Mouse (Mus musculus): Measurements from ENCODE around the gene Lypd6b. TPM values are rescaled to one million over a fixed set of nuclear protein-coding genes. Genes with fewer than 3 reads are reported as not detected.

The Lypd6b gene
- polyA plus RNA-seq (2012; rRNA removed): not detected in 2 replicates

DNA sequence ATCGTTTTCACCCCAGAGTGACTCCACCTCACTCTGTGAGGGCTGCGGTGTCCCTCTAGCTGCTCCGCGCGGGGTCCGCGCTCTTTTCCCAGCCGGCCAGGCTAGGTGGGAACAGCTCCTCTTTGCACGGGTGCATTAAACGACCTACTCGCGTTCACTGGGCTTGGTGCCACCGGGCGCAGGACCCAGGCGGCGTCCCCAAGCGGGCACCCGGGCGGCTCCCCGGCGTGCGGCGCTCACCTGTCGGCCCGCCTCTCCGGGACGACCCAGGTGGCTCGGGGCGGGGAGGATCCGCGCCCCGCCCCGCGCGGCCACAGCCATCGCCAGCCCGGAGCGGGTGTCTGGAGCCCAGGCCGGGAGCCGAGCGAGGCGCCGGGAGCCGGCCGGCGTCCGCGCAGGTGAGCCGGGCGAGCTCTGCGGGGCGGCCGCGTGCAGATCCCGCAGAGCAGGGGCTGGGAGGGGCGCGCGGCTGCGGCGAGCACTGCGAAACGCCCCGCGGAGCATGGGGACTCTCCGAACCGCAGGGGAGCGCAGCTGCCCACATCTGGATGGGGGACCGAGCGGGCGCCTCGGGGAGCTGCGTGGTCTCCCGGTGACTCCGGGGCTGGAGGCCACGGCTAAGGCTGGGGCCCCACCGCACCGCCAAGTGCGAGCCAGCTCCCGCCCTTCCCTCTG, at the start of gene Lypd6b:
Gene Lypd6b, plus strand, starts transcription at position 313 of the 675 bp plus-strand sequence.

Other genes starting within 250 kb of the Lypd6b start
- gene Kif5c, start 168.4 kb upstream of the Lypd6b start, polyA plus RNA-seq (2012; rRNA removed): 0.10 and 0.13 TPM in 2 replicates